Mouse (Mus musculus): ENCODE data around the gene Tmem30c. TPM values are rescaled to one million over a fixed set of nuclear protein-coding genes. Genes with fewer than 3 reads are reported as not detected.
A peak's percentile ranks its signal among the peaks of the same experiment; 100 is the strongest.
"Not testable (repeated sequence)": the region's sequence is repeated elsewhere in the genome, so short reads cannot be mapped to it uniquely, and the experiment has no call there.

Gene Tmem30c
- total RNA-seq, 2 experiments from 2014 or later = 0.33 TPM; not detected in 1

- no peak for DNase-seq (ENCODE audit: low spot score in 2 of 2)
Measured at GRCm38 (mm10) chr16:57242857-57243204, 49.8 kb downstream of the Tmem30c start.

GRCm38 (mm10) chr16:57235871-57236510, 56.7 kb downstream of the Tmem30c start:
- DNase-seq (ENCODE audit: low spot score in 2 of 2) = no peak

GRCm38 (mm10) chr16:57231937-57232310, 60.7 kb downstream of the Tmem30c start:
- DNase-seq (ENCODE audit: low spot score in 2 of 2) = not testable (repeated sequence)

GRCm38 (mm10) chr16:57231089-57231936, 61.4 kb downstream of the Tmem30c start, which contains the start of gene Tbc1d23:
TSS of gene Tbc1d23 (minus strand) at chr16:57231504.
- DNase-seq (ENCODE audit: low spot score in 2 of 2) = peak; percentile 95 to 96

GRCm38 (mm10) chr16:57226444-57226843, 66.2 kb downstream of the Tmem30c start:
- no peak for DNase-seq (ENCODE audit: low spot score in 2 of 2)

- DNase-seq (ENCODE audit: low spot score in 2 of 2) = no peak
Measured at GRCm38 (mm10) chr16:57220361-57220760, 72.3 kb downstream of the Tmem30c start.

Other genes with a start within 250 kb of the Tmem30c start
- gene Tmem45a2, start 221.5 kb downstream of the Tmem30c start, total RNA-seq (2021) = under 1 TPM in 1 of 2 experiments, not detected in 1; 0.09 TPM
- gene Tomm70a, start 171.2 kb downstream of the Tmem30c start, total RNA-seq (2021) = 100 to 1,000 TPM; 100 to 111 TPM
- gene Nit2, start 125.5 kb downstream of the Tmem30c start, total RNA-seq (2021) = 10 to 100 TPM; 12.4 to 13.2 TPM
- 10 to 100 TPM; 45.3 to 45.8 TPM for gene Tbc1d23, start 61.4 kb downstream of the Tmem30c start, total RNA-seq (2021)
- 1 to 10 TPM; 3.1 to 3.2 TPM for gene Filip1l, start 60.2 kb upstream of the Tmem30c start, total RNA-seq (2021)